Mouse (Mus musculus) urinary bladder, postnatal 14 days (tissue): ENCODE measurements around the gene Cst3.

Experiments used
- DNase-seq: peaks from one replicate; pipeline ENCODE4 v3.0.0; 2021; ENCODE audit warnings: low spot score

Cst3 gene

GRCm38 (mm10) chr2:148856630-148857400 is 18.7 kb downstream of the Cst3 start:
- no peak for DNase-seq

GRCm38 (mm10) chr2:148851116-148851906 is 24.2 kb downstream of the Cst3 start:
- DNase-seq = peak; percentile 80

- DNase-seq = no peak
Observed at GRCm38 (mm10) chr2:148839224-148839623, 36.3 kb downstream of the Cst3 start.

- DNase-seq = no peak
Observed at GRCm38 (mm10) chr2:148838075-148838777, 37.3 kb downstream of the Cst3 start.

- no peak for DNase-seq
Observed at GRCm38 (mm10) chr2:148834912-148835311, 40.6 kb downstream of the Cst3 start, which contains the start of gene Cst9. TSS of gene Cst9 (plus strand) at chr2:148835147.

- no peak for DNase-seq
Observed at GRCm38 (mm10) chr2:148825986-148826385, 49.5 kb downstream of the Cst3 start.
